Mouse (Mus musculus): ENCODE data around the gene Fam228b. TPM values are rescaled to one million over a fixed set of nuclear protein-coding genes. Genes with fewer than 3 reads are reported as not detected.
"Not testable (repeated sequence)": the region's sequence is repeated elsewhere in the genome, so short reads cannot be mapped to it uniquely, and the experiment has no call there.

Fam228b gene
- 4.4 and 6.0 TPM in 2 replicates for polyA plus RNA-seq (2015; fragmentation: Nextera tagmentation; extraction: Ambion mirVana)

DNA sequence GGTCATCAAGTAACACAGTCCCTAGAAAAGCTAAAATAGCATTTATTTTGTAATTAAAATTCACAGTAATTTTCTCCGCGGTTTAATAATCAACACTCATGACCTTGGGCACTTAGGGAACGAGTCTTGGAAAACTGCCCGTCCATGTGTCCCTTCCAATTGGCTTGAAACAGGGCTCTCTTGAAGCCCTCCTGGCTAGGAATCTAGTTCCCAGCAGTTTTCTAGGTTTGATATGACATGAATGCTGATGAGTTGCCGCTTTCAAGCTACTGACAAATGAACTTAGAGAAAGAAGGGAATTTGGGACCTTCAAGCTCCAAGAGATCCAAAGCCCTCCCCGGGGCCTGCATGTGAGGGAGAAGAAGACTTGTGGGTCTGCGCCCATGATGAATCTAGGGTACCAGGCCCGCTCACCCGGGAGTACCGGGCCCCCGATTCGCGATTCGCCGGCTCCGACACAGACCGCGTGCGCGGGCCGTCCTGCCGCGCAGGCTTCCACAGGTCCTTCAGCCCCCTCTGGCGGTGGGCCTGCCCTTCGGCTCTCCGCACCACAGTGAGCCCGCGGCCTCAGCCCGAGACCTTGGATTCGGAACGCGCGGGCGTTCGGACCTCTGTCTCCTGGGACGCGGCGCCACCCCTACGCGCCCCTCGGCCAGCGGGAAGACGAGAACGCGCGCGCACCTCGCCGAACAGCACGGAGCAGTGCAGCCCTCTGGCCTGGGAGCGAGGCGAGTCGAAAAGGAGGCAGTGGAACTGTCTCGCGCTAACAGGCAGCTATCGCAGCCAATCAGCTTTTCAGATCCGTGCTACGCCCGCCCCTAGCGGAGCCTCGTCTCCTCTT, at the start of gene Fam228b, which contains the start of gene Pfn4:
TSS of gene Fam228b (minus strand) at position 776 of the 841 bp plus-strand sequence.
TSS of gene Pfn4 (plus strand) at position 531 of the 841 bp plus-strand sequence.
- peak; percentile 98 for ATAC-seq (ENCODE audit: insufficient number of reproducible peaks, insufficient read depth, low FRiP score, low TSS enrichment, low read depth)
- WGBS, result 3% methylated on average over 61 of the region's 61 CpGs
- Histone ChIP-seq H3K27ac (peak within 1 kb of the TSS; percentile 93), H3K4me3 (peak within 1 kb of the TSS; percentile 67), H3K9me3 (no peaks in the 10 kb centered on the region), H3K4me1 (peaks cover 4% of the 10 kb centered on the region; the same call in 1 of the 2 replicates), H3K9ac (peak within 1 kb of the TSS; percentile 89), H3K36me3 (no peaks in the 10 kb centered on the region), H3K4me2 (peak within 1 kb of the TSS; percentile 70), H3K27me3 (no peaks in the 10 kb centered on the region)

DNA sequence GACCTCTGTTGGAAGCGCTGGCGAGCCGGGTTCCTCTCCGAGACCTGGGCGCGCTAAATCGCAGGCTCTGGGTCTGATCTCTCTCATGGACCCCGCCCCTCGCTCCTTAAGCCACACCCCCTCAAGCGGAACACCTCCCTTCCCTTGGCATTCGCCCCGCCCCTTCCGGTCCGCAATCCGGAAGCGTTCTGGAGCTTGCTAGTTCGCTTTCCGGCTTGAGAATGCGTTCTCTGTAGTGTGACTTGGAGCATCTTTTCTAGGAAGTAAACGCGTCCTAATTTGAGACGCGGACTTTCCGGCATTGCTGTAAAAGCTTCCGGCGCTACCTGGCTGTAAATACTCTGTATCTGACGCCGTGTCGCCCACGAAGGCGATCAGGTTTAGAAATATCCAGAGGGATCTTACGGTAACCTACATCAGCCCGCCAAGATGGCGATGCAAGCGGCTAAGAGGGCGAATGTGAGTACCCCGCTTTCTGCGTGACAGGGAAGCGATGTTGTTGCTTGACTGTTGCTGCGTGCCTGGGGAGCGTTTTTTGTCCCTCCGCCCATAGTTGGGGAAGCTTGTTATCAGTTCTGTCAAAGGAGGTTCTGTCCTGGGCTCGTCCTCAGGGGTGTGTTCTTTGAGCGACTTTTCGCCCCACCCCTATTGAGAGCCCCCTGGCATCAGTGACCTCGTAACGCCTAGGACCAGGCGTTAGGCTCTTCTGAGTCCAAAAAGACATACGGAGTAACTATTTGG, 48.5 kb upstream of the Fam228b start, which contains the start of gene Sf3b6:
TSS of gene Sf3b6 (plus strand) at position 184 of the 741 bp plus-strand sequence.
- Histone ChIP-seq H3K36me3 (peaks cover 26% of the 10 kb centered on the region), H3K9ac (peak within 1 kb of the TSS; percentile 80), H3K27me3 (no peaks in the 10 kb centered on the region), H3K4me2 (peak within 1 kb of the TSS; percentile 78), H3K9me3 (no peaks in the 10 kb centered on the region), H3K4me3 (peak within 1 kb of the TSS; percentile 78), H3K4me1 (peaks cover 14% of the 10 kb centered on the region), H3K27ac (peak within 1 kb of the TSS; percentile 93)
- under 1% methylated on average over 49 of the region's 49 CpGs for WGBS
- peak; percentile 96 for ATAC-seq (ENCODE audit: insufficient number of reproducible peaks, insufficient read depth, low FRiP score, low TSS enrichment, low read depth)

DNA sequence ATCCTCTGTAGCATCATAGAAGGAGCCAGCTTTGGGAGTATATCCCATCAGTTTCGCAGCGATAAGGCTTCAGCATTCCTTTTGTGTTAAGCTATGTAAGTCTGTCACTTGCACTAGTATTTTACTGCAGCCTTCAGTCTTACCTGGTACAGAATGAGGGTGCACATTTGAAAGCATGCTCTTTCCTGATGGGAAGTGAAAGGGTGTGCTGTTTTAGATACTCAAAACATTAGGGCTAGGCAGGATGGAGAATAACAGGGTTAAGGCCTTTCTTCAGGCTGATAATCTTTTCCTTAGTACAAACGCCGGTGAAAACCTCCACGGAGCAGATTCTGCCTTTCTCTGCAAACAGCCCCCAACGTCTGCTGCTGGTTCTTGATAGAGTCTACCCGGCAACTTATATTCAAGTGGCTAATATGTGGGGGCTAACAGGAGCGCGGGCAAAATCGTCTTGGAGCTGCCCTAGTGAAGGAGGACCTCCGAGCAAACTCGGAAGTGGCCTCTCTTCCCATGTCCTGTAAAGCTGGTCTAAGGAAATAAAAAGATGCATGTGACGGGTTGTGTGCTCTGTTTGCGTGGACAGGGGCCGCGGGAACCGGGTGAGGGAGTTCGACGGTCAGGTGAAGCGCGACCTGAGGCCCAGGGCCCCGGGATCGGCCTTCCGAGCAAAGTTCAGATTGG, 47.8 kb upstream of the Fam228b start:
- H3K4me1 ChIP-seq, result peaks cover 14% of the 10 kb centered on the region
- H3K9ac ChIP-seq, result peak overlapping the region; percentile 80
- H3K4me3 ChIP-seq, result peak overlapping the region; percentile 78
- ATAC-seq (ENCODE audit: insufficient number of reproducible peaks, insufficient read depth, low FRiP score, low TSS enrichment, low read depth), result peak; percentile 7
- 9% methylated on average over 24 of the region's 24 CpGs for WGBS
- peak overlapping the region; percentile 93 for H3K27ac ChIP-seq
- H3K27me3 ChIP-seq, result no peaks in the 10 kb centered on the region
- H3K4me2 ChIP-seq, result peak overlapping the region; percentile 78
- H3K9me3 ChIP-seq, result no peaks in the 10 kb centered on the region
- H3K36me3 ChIP-seq, result peaks cover 19% of the 10 kb centered on the region

DNA sequence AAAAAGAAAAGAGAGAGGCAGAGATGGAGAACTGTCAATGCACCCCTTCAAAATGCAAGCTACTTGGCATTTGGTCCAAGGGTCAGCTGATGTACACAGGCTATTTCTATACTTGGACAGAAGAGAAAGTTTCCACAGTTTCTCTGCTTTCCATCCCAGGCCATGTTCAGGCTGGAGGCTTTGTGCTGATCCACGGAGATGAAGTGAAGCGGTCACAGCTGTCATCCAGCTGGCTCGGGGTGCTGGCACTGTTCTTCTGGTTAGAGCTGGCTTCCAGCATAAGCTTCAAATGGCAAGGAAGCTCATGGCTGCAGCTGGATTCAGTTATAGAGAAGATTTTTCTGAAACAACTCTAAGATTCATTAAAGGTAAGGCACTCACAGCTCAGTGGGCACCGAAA, 44.6 kb upstream of the Fam228b start:
- Histone ChIP-seq H3K9me3 (no peaks in the 10 kb centered on the region), H3K4me2 (no peak overlapping the region), H3K27ac (no peak overlapping the region), H3K27me3 (no peaks in the 10 kb centered on the region), H3K4me1 (peaks cover 9% of the 10 kb centered on the region; the same call in 1 of the 2 replicates), H3K9ac (no peak overlapping the region), H3K4me3 (no peak overlapping the region), H3K36me3 (no peaks in the 10 kb centered on the region)
- WGBS, result 68% methylated on average over 4 of the region's 4 CpGs
- ATAC-seq (ENCODE audit: insufficient number of reproducible peaks, insufficient read depth, low FRiP score, low TSS enrichment, low read depth), result no peak

GRCm38 (mm10) chr12:4811705-4812104, 42.6 kb upstream of the Fam228b start:
- Histone ChIP-seq H3K4me1 (0 out of 2 replicates have a peak, but pooled peaks cover 4% of the 10 kb centered on the region), H3K4me2 (no peak overlapping the region), H3K9ac (no peak overlapping the region), H3K9me3 (no peaks in the 10 kb centered on the region), H3K4me3 (no peak overlapping the region), H3K36me3 (no peaks in the 10 kb centered on the region), H3K27ac (no peak overlapping the region), H3K27me3 (no peaks in the 10 kb centered on the region)
- 49% methylated on average over 3 of the region's 3 CpGs for WGBS
- no peak for ATAC-seq (ENCODE audit: insufficient number of reproducible peaks, insufficient read depth, low FRiP score, low TSS enrichment, low read depth)

- Histone ChIP-seq H3K27me3 (no peaks in the 10 kb centered on the region), H3K4me3 (no peak overlapping the region), H3K4me1 (no peaks in the 10 kb centered on the region), H3K27ac (no peak overlapping the region), H3K9ac (no peak overlapping the region), H3K36me3 (no peaks in the 10 kb centered on the region), H3K9me3 (no peaks in the 10 kb centered on the region), H3K4me2 (no peak overlapping the region)
- 76% methylated on average over 4 of the region's 4 CpGs for WGBS
- ATAC-seq (ENCODE audit: insufficient number of reproducible peaks, insufficient read depth, low FRiP score, low TSS enrichment, low read depth), result no peak
Observed at GRCm38 (mm10) chr12:4811036-4811435, 42.0 kb upstream of the Fam228b start.

DNA sequence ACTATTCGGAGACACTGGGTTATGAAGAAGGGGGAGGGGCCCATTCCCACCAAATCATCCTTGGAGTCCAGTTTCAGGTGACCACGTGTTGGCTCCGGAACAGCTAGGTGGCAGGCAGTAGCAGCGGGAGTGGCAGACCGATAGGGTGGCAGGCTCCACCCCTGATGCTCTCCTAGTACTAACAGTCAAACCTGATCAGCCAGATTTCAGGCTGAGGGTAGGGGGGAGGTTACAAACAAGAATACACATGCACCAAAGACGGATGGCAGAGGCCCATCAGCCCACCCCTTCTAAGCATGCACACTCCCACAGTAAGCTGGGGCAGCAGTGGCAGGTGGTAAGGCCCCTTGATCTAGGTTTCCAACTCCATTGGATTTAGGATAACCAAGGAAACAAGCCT, 28.4 kb upstream of the Fam228b start:
- H3K27ac ChIP-seq, H3K36me3 ChIP-seq, H3K4me3 ChIP-seq, H3K9ac ChIP-seq, H3K4me1 ChIP-seq, H3K27me3 ChIP-seq, H3K9me3 ChIP-seq, H3K4me2 ChIP-seq: not testable (repeated sequence)
- WGBS, result 56% methylated on average over 6 of the region's 6 CpGs
- ATAC-seq (ENCODE audit: insufficient number of reproducible peaks, insufficient read depth, low FRiP score, low TSS enrichment, low read depth), result peak; percentile 52; the same call in 1 of the 2 replicates

DNA sequence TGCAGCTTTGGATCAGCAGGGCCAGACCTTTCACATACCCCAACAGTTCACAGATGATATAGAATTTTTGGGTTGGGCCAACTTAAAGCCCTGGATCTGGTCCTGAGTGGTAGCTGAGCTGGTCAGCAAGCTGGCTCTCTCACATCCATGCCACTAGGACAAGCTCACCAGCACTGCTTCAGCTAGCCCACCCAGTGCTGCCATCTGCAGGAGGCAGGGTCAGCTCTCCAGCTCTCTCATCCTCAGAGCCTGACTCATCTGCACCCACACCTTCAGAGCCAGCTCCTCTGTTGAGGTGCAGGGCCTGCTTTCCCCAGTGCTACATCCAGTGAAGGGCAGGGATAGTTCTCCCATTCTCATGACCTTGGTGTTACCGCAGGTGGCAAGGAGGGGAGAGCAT, 24.7 kb upstream of the Fam228b start:
- Histone ChIP-seq H3K4me1 (0 out of 2 replicates have a peak, but pooled peaks cover 5% of the 10 kb centered on the region), H3K4me3 (no peak overlapping the region), H3K36me3 (no peaks in the 10 kb centered on the region), H3K27me3 (no peaks in the 10 kb centered on the region), H3K4me2 (no peak overlapping the region), H3K9me3 (no peaks in the 10 kb centered on the region), H3K27ac (peak overlapping the region; percentile 33; the same call in 1 of the 2 replicates), H3K9ac (no peak overlapping the region)
- ATAC-seq (ENCODE audit: insufficient number of reproducible peaks, insufficient read depth, low FRiP score, low TSS enrichment, low read depth), result no peak
- 60% methylated on average over 1 of the region's 1 CpGs for WGBS

GRCm38 (mm10) chr12:4788128-4788527, 19.1 kb upstream of the Fam228b start:
- not testable (repeated sequence) for H3K4me2 ChIP-seq; H3K27me3 ChIP-seq; H3K9me3 ChIP-seq; H3K4me3 ChIP-seq; ATAC-seq (ENCODE audit: insufficient number of reproducible peaks, insufficient read depth, low FRiP score, low TSS enrichment, low read depth); H3K27ac ChIP-seq; H3K4me1 ChIP-seq; H3K9ac ChIP-seq; H3K36me3 ChIP-seq
- WGBS, result 94% methylated on average over 25 of the region's 25 CpGs

- no peaks in the 10 kb centered on the region for H3K27me3 ChIP-seq
- no peak overlapping the region for H3K9ac ChIP-seq
- 69% methylated on average over 2 of the region's 2 CpGs for WGBS
- H3K4me2 ChIP-seq, result no peak overlapping the region
- no peak overlapping the region for H3K4me3 ChIP-seq
- no peak overlapping the region for H3K27ac ChIP-seq
- no peaks in the 10 kb centered on the region for H3K36me3 ChIP-seq
- H3K4me1 ChIP-seq, result no peaks in the 10 kb centered on the region
- ATAC-seq (ENCODE audit: insufficient number of reproducible peaks, insufficient read depth, low FRiP score, low TSS enrichment, low read depth), result no peak
- no peaks in the 10 kb centered on the region for H3K9me3 ChIP-seq
Observed at GRCm38 (mm10) chr12:4784466-4784865, 15.4 kb upstream of the Fam228b start.

GRCm38 (mm10) chr12:4783598-4783997, 14.5 kb upstream of the Fam228b start:
- Histone ChIP-seq H3K27me3 (no peaks in the 10 kb centered on the region), H3K27ac (no peak overlapping the region), H3K4me1 (no peaks in the 10 kb centered on the region), H3K36me3 (no peaks in the 10 kb centered on the region), H3K4me3 (no peak overlapping the region), H3K9ac (no peak overlapping the region), H3K4me2 (no peak overlapping the region), H3K9me3 (no peaks in the 10 kb centered on the region)
- 55% methylated on average over 5 of the region's 5 CpGs for WGBS
- ATAC-seq (ENCODE audit: insufficient number of reproducible peaks, insufficient read depth, low FRiP score, low TSS enrichment, low read depth), result no peak
